Mouse (Mus musculus) heart, embryonic 14.5 days (tissue): ENCODE measurements around the gene Prcc. TPM values are rescaled to one million over a fixed set of nuclear protein-coding genes. Genes with fewer than 3 reads are reported as not detected.

ENCODE experiments used
- ATAC-seq: fragments of 200-750 bp; cut with Nextera tagmentation; 2 replicates; pipeline ENCODE4 v1.8.0; 2017; ENCODE audit warnings: low read depth, moderate TSS enrichment; ENCODE audit not compliant: insufficient number of reproducible peaks, insufficient read depth, low FRiP score
- H3K27ac ChIP-seq, 2 experiments: fragments of 200-500 bp in 1 of 2; fragments of 300-500 bp in 1 of 2; sonication (generic) in 1 of 2; replicated peaks in 1 of 2; 2 replicates each; pipeline ENCODE4 v1.5.1; 2012 to 2014; ENCODE audit warnings: low read depth in 2 of 2, low read length in 2 of 2, control low read depth in 1 of 2, mild to moderate bottlenecking in 1 of 2, mixed read lengths in 1 of 2; ENCODE audit not compliant: control insufficient read depth in 1 of 2, insufficient read depth in 1 of 2
- H3K27me3 ChIP-seq: fragments of 300-500 bp; sonication (generic); 2 replicates; pipeline ENCODE4 v1.6.1; 2014; ENCODE audit warnings: mild to moderate bottlenecking, low read length, control low read depth; ENCODE audit not compliant: control insufficient read depth, insufficient read depth
- H3K36me3 ChIP-seq: fragments of 300-500 bp; sonication (generic); 2 replicates; pipeline ENCODE4 v1.6.1; 2014; ENCODE audit warnings: mild to moderate bottlenecking, control low read depth, low read length, mixed read lengths; ENCODE audit not compliant: control insufficient read depth, insufficient read depth
- H3K4me1 ChIP-seq, 2 experiments: fragments of 200-500 bp in 1 of 2; fragments of 300-500 bp in 1 of 2; sonication (generic) in 1 of 2; 2 replicates each; pipeline ENCODE4 v1.6.1; 2012 to 2014; ENCODE audit warnings: low read length in 2 of 2, control low read depth in 1 of 2, mixed read lengths in 1 of 2; ENCODE audit not compliant: control insufficient read depth in 2 of 2, insufficient read depth in 2 of 2
- H3K4me2 ChIP-seq: fragments of 300-500 bp; sonication (generic); 2 replicates; pipeline ENCODE4 v1.6.1; 2014; ENCODE audit warnings: mild to moderate bottlenecking, low read length
- H3K4me3 ChIP-seq, 2 experiments: fragments of 200-500 bp in 1 of 2; fragments of 300-500 bp in 1 of 2; sonication (generic) in 1 of 2; 2 replicates each; pipeline ENCODE4 v1.5.1; 2012 to 2014; ENCODE audit warnings: low read length in 2 of 2, mild to moderate bottlenecking in 2 of 2, control low read depth in 1 of 2, low read depth in 1 of 2, moderate library complexity in 1 of 2; ENCODE audit not compliant: control insufficient read depth in 1 of 2, insufficient read depth in 1 of 2
- H3K9ac ChIP-seq: fragments of 300-500 bp; sonication (generic); 2 replicates; pipeline ENCODE4 v1.6.1; 2014; ENCODE audit warnings: mild to moderate bottlenecking, low read length
- H3K9me3 ChIP-seq: fragments of 300-500 bp; sonication (generic); 2 replicates; pipeline ENCODE4 v1.6.1; 2016; ENCODE audit warnings: low read length, control low read depth; ENCODE audit not compliant: control insufficient read depth
- WGBS: fragments of 180-500 bp; shearing (Covaris S2); extraction: QIAGEN DNeasy Blood & Tissue Kit; methylation state at CpG from one replicate; pipeline ENCODE4 v1.1.7; 2014; 5-methylcytosine and 5-hydroxymethylcytosine counted together
- polyA plus RNA-seq: library from polyadenylated mRNA; unstranded; fragments of >200 nt; fragmentation: Nextera tagmentation; extraction: Ambion mirVana; gene quantifications from 2 replicates; pipeline ENCODE4 v1.2.1, GENCODE M21; 2014

Prcc gene
- polyA plus RNA-seq, 1 experiment from 2014 or later = 11.7 TPM

- ATAC-seq = no peak
- Histone ChIP-seq H3K9ac (no peak overlapping the region), H3K4me2 (no peak overlapping the region), H3K9me3 (no peaks in the 10 kb centered on the region), H3K27ac (no peak overlapping the region), H3K4me1 (no peaks in the 10 kb centered on the region), H3K4me3 (no peak overlapping the region), H3K27me3 (no peaks in the 10 kb centered on the region), H3K36me3 (peaks cover 67% of the 10 kb centered on the region)
- 77% methylated on average over 8 of the region's 8 CpGs for WGBS
Observed at GRCm38 (mm10) chr3:87857666-87858065, 27.7 kb downstream of the Prcc start.

DNA sequence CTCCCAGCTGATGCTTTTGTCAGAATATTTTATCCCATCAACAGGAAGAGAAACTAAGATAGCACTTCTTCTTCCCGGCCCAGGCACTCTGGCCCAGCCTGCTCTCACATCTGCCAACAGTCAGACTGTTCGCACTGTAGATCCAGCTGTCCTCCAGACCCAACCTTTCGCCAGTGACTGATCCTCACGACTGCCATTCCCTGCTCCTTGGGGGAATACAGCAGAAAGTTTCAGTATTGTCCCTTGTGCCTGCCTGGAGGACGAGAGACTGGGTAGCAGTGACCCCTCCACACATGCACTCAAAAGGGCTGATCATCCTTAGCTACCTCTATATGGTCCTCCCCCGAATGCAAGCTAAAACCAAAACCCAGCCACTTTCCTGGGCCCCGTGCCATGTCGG is 29.5 kb downstream of the Prcc start:
- H3K9me3 ChIP-seq = no peaks in the 10 kb centered on the region
- no peaks in the 10 kb centered on the region for H3K27me3 ChIP-seq
- H3K4me3 ChIP-seq = no peak overlapping the region
- peaks cover 51% of the 10 kb centered on the region for H3K36me3 ChIP-seq
- WGBS = 84% methylated on average over 8 of the region's 8 CpGs
- H3K27ac ChIP-seq = no peak overlapping the region
- ATAC-seq = no peak
- no peak overlapping the region for H3K4me2 ChIP-seq
- no peak overlapping the region for H3K9ac ChIP-seq
- H3K4me1 ChIP-seq = no peaks in the 10 kb centered on the region

GRCm38 (mm10) chr3:87854795-87855568 is 30.4 kb downstream of the Prcc start:
- Histone ChIP-seq H3K27ac (no peak overlapping the region), H3K9me3 (no peaks in the 10 kb centered on the region), H3K36me3 (peaks cover 42% of the 10 kb centered on the region), H3K4me2 (no peak overlapping the region), H3K9ac (no peak overlapping the region), H3K27me3 (no peaks in the 10 kb centered on the region), H3K4me3 (no peak overlapping the region), H3K4me1 (no peaks in the 10 kb centered on the region)
- no peak for ATAC-seq
- WGBS = 69% methylated on average over 7 of the region's 7 CpGs

- no peak for ATAC-seq
- Histone ChIP-seq H3K9ac (no peak overlapping the region), H3K4me3 (no peak overlapping the region), H3K27me3 (no peaks in the 10 kb centered on the region), H3K4me1 (peaks cover 2 to 4% of the 10 kb centered on the region in 2 experiments; a peak in 1 of 4 replicates), H3K36me3 (no peaks in the 10 kb centered on the region), H3K4me2 (no peak overlapping the region), H3K27ac (no peak overlapping the region), H3K9me3 (no peaks in the 10 kb centered on the region)
- WGBS = 77% methylated on average over 14 of the region's 14 CpGs
Observed at GRCm38 (mm10) chr3:87849117-87849516, 36.3 kb downstream of the Prcc start.

DNA sequence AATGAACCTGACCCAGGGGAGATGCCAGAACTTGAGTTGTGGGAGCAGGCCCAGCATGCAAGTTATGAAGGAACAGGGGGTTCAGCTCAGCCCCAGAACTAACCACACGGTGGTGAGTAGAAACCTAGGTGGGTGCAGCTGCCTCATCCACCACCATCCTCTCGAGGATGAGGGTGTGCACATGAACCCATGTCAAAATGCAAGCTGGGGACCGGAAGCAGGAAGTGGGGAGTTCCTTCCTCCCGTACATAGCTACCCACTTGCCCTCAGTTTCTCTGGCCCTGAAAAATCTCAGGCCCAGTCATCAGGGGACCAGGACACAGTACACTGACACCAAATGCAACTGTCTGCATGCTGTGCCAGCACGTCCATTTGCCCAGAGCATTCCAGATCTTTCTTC is 37.7 kb downstream of the Prcc start:
- no peak overlapping the region for H3K27ac ChIP-seq
- no peak overlapping the region for H3K9ac ChIP-seq
- no peaks in the 10 kb centered on the region for H3K9me3 ChIP-seq
- no peaks in the 10 kb centered on the region for H3K27me3 ChIP-seq
- WGBS = 74% methylated on average over 5 of the region's 5 CpGs
- peaks cover 2 to 4% of the 10 kb centered on the region in 2 experiments; a peak in 1 of 4 replicates for H3K4me1 ChIP-seq
- H3K4me2 ChIP-seq = no peak overlapping the region
- H3K36me3 ChIP-seq = no peaks in the 10 kb centered on the region
- H3K4me3 ChIP-seq = no peak overlapping the region
- ATAC-seq = no peak

DNA sequence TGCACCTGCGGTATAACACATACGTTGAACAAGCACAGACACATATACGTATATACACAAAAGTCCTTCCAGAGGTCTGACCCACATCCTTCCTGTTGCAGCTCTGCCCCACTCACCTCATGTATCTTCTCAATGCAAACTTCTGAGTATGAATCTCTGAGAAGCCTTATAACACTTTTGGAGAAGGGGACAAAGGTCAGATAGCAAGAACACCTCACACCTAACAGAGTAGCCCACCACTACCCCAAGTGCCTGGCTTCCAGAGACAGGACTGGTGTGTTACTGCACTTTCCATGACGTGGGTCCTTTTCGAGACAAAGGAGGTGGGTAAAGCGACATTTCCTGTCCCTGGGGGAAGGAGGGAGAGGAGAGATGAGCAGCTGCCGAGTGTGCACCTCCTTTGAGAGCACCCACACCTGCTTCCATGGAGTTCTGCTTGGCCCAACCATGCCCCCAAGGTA is 38.7 kb downstream of the Prcc start, which contains the start of gene Sh2d2a:
Sh2d2a (plus strand) TSS at position 106 of the 461 bp plus-strand sequence.
- Histone ChIP-seq H3K9ac (no peak within 1 kb of the TSS), H3K4me2 (no peak within 1 kb of the TSS), H3K36me3 (no peaks in the 10 kb centered on the region), H3K27ac (no peak within 1 kb of the TSS), H3K9me3 (no peaks in the 10 kb centered on the region), H3K4me1 (peaks cover 2 to 4% of the 10 kb centered on the region in 2 experiments; a peak in 1 of 4 replicates), H3K4me3 (no peak within 1 kb of the TSS), H3K27me3 (no peaks in the 10 kb centered on the region)
- no peak for ATAC-seq
- 61% methylated on average over 7 of the region's 7 CpGs for WGBS

DNA sequence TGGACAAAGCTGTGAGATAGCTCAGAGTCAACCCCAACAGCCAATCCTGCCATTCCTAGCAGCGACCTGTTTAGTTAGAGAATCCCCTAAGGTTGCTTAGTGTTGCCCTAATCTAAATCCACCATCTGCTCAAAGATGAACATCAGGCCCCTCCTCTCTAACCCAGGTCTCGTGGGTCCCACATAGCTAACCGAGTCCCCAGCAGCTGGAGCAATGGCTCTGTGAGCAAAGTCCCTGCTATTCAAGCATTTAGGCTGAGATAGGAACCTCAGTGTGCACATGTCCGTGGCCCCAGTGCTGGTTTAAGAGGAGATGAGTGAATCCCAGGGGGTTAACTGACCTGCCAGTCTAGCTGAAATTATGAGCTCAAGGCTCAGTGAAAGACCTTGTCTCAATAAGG is 39.2 kb downstream of the Prcc start:
- WGBS = 63% methylated on average over 4 of the region's 4 CpGs
- H3K9me3 ChIP-seq = no peaks in the 10 kb centered on the region
- no peak overlapping the region for H3K9ac ChIP-seq
- H3K27ac ChIP-seq = no peak overlapping the region
- H3K27me3 ChIP-seq = no peaks in the 10 kb centered on the region
- H3K36me3 ChIP-seq = no peaks in the 10 kb centered on the region
- no peak for ATAC-seq
- peaks cover 2 to 4% of the 10 kb centered on the region in 2 experiments; a peak in 1 of 4 replicates for H3K4me1 ChIP-seq
- no peak overlapping the region for H3K4me3 ChIP-seq
- H3K4me2 ChIP-seq = no peak overlapping the region
